Mouse (Mus musculus): Measurements from ENCODE around the gene Tspan14.

Gene Tspan14

GRCm38 (mm10) chr14:40917632-40918031, 49.0 kb downstream of the Tspan14 start:
- DNase-seq (ENCODE audit: low spot score), result peak; percentile 92

- no peak for DNase-seq (ENCODE audit: low spot score)
Observed at GRCm38 (mm10) chr14:40916667-40917066, 49.9 kb downstream of the Tspan14 start.

DNA sequence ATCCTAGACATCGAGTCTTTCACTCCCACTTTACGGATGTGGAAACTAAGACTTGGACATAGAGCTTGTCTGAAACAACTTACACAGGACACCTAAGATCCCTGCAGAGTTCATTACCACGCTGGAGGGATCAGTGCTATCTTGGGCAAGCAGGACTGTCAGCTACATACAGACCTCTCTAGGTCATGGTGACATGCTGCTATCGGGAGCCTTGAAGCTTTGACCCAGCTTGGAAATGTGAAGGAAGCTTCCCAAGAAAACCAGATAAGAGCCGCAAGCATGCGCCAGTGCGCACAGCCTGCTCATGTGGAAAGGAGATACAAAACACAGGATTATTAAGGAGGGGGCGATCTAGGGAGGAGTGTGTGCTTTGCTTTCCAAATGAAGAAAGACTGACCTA, 50.8 kb downstream of the Tspan14 start:
- no peak for DNase-seq (ENCODE audit: low spot score)

GRCm38 (mm10) chr14:40914701-40915100, 51.9 kb downstream of the Tspan14 start:
- DNase-seq (ENCODE audit: low spot score), result peak; percentile 56

DNA sequence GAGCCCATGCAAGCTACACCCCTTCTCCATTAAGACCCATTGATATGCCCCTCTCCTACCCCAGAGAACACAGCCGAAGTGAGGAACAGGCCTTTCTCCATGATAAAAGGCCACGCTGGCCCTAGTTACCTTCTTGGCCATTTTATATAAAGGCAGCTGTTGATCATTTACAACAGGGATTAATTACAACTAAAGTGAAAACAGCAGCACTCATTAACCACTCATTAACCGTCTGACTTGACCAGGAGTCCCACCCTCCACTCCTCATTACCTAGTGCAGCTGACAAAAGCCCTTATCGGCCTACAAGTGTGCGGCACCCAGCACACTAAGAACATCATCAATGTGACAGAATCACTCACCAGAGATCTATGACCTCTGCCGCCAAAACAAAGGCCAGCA, 52.9 kb downstream of the Tspan14 start:
- DNase-seq (ENCODE audit: low spot score), result no peak

DNA sequence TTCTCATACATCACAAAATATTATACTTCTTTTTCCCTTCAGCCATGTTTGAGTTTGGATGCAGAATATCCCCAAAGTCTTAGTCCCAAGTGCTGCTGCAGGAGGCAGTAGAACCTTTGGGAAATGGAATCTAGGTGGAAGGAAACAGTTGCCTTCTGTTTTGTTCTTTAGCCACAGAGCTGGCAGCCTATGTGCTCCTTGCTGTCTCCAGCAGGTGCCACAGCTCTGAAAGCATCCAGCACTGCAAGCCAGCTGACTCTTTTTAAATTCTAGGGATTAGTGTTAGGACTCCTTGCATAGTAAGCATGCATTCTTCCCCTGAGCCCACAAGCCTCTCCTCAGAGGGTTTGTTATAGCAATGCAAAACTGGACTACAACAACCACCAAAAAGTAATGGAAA, 55.1 kb downstream of the Tspan14 start:
- no peak for DNase-seq (ENCODE audit: low spot score)

DNA sequence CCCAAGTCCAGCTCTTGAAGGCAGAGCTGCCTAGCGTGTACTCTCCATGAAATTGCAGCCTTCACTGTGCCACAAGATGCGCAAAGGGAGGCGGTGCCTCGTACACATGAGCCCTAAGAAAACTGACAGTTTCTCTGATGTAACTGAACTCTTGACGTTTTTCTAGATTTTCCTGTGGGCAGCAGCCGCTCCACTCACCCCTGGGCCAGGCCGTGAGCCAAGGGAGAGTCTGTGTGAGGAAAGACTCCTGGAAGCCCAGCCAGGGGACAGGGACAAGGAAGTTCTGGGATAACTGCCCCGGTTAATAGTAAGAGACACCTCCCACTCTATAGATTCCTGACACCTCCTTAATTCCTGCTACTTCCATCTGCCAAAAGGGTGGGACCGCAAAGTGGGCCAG, 57.8 kb downstream of the Tspan14 start:
- no peak for DNase-seq (ENCODE audit: low spot score)

DNA sequence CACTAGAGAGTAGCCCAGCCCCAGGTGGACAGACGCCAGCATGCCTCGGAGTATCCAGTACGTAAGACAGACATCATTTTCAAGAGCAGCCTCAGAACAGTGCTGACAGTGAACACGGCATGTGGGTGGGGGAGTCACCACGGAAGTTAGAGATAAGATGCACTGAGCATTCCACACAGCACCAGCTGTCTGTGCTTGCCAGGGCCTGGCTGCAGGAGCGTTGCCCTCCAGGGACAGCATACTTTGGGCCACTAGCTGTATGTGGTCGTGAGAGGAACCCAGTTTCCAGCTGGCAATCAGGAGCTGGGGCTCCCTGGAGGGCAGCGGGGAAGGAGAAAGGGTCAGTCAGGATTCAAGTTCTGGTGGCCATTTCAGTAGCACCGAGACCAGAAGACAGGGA, 59.8 kb downstream of the Tspan14 start:
- no peak for DNase-seq (ENCODE audit: low spot score)

GRCm38 (mm10) chr14:40905813-40906212, 60.8 kb downstream of the Tspan14 start:
- no peak for DNase-seq (ENCODE audit: low spot score)

GRCm38 (mm10) chr14:40902307-40903055, 64.1 kb downstream of the Tspan14 start:
- no peak for DNase-seq (ENCODE audit: low spot score)

DNA sequence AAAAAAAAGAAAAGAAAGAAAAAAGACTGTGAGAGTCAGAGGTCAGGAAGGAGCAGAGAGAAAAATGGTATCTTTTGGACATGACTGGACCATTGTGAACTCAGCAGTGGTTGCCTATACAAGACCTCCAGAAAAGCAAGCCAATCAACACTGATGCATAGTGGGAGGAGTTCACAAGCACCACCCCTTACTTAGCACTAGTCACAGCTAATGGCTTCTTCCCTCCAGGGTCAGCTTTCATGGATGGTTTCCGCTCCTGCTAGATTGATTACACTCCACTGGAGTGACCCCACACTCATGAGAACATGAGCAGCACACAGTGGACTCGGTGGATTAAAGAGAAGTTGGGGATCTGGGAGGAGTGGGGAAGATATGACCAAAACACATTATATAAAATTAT, 66.3 kb downstream of the Tspan14 start:
- DNase-seq (ENCODE audit: low spot score), result no peak

GRCm38 (mm10) chr14:40897916-40898315, 68.7 kb downstream of the Tspan14 start:
- no peak for DNase-seq (ENCODE audit: low spot score)

DNA sequence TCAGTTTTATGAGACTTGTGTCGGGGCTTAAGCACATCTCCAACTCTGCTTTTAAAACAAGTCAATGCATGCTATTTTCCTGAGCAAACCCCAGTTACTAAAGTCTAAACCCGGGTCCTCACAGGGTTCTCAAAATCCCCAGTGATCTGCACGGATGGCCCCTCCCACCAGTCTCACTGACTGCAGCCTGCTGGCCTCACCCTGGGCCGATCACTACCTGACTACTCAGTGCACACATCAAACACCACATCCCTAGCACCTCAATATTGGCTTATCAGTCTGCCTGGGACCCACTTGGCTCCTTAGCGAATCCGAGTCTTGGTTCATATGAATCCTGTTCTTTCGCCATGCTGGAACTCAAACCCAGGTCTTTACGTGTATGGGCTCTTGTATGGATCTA, 70.9 kb downstream of the Tspan14 start:
- no peak for DNase-seq (ENCODE audit: low spot score)

GRCm38 (mm10) chr14:40894576-40895247, 71.9 kb downstream of the Tspan14 start:
- peak; percentile 80 for DNase-seq (ENCODE audit: low spot score)

DNA sequence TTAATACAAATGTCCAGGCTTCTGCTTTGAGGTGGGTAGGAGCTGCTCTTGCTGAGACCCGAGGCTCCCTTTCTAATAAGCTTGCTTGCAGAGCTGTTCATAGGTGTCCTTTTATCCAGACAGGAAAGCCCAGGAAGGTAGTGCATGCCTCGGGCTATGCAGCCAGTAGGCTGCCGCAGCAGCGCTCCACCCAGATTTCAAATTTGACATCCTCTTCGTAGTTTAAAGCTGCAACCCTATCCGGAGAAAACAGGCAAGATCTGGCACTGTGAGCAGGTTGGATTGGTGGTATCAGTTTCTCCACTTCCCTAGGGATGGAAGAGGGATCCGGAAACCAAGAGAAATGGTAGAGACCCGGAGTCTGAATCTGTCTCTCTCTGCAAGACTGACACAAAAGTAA, 72.7 kb downstream of the Tspan14 start:
- DNase-seq (ENCODE audit: low spot score), result no peak

DNA sequence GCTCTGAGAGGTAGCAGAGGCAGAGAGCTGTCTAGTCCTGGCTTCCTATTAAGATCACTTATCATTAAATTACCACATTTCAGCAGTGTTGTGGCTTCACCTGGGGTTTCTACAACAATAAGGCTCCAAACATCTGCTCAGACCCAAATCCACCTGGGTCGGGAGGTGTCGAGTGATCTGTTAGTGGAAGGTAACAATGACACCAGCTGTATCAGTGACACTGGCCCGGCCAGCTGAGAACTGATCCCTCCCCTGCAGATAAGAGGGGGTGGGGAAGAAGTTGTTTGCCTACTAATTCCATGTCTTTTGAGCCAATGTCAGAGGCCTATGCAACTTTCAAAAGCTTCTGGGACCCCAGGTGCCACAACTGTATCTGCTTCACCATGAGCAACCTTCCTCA, 73.4 kb downstream of the Tspan14 start, which contains the start of gene Sh2d4b:
Gene Sh2d4b, minus strand, starts transcription at position 71 of the 400 bp plus-strand sequence.
- DNase-seq (ENCODE audit: low spot score), result no peak

DNA sequence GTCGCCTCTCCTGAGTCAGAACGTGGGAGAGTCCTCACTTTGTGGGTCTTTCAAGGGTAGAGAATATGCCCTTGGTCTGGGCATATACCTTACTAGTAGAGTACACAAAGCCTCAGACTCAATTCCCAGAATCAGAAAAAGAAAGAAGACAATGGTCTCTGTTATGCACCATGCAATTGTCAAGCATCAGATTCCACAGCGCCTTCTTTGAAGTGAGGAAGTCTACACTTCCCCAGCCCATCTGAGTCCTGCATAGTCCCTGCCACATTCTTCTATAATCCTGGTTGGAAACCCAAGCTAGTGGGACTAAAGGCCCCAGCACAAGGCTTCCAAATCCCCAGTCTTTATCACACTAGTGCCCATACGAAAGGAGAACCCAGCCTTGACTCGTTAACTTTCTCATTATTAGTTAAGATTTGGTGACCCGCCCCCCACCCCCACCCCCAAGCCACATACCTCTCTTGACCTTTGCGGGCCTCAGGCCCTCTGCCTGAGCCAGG, 74.2 kb downstream of the Tspan14 start:
- DNase-seq (ENCODE audit: low spot score), result no peak

GRCm38 (mm10) chr14:40891506-40891905, 75.1 kb downstream of the Tspan14 start:
- no peak for DNase-seq (ENCODE audit: low spot score)

- peak; percentile 54 for DNase-seq (ENCODE audit: low spot score)
Observed at GRCm38 (mm10) chr14:40889704-40890103, 76.9 kb downstream of the Tspan14 start.

DNA sequence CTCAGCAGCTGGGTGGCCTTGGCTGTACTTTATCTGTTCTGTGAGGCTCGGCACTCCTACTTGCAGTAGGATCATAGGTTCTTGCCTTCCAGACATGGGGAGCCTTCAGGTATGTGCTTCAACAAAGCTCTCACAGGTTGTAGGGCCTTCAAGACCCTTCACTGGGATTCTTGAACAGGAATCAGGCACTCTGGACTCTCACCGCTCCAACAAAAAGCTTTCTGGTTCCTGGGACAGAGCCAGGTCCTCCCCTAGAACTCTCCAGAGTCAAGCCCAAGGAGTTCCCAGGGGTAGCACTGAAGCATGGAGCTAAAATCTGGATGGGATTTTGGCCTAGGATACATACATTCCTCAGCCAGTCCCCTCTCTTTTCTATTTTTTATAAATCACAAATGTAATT, 77.4 kb downstream of the Tspan14 start:
- DNase-seq (ENCODE audit: low spot score), result no peak

DNA sequence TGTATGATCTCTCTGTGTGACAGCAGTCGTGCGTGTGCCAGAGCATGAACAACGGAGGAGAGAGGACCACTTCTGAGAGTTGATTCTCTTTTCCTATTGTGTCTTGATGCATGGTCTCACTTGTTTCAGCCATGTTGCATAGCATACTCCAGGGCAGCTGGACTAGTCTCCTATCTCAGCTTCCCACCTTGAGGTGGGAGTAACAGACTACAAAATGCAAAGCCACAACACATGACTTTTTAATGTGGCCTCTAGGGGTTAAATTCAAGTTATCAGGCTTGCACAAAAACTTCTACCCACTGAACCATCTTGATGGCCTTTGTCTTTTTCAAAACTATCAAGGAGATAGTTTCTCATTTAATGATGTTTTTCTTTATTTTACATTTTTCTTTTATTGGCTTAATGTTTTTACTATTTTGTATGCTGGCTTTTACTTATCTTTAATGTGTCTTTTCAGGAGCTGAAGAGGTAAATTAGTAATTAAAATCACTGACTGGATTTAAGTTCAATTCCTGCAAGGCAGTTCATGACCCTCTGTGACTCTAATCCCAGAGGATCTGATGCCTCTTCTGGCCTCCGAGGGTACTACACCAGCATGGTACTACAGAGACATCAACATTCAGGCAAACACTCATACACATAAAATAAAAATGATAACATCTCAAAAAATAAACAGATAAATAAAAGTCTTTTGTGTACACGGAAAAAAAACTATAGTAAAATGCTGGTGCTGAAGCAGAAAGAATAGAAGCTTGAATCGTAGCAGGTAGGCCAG, 80.0 kb downstream of the Tspan14 start:
- peak; percentile 31 for DNase-seq (ENCODE audit: low spot score)

GRCm38 (mm10) chr14:40885752-40886151, 80.9 kb downstream of the Tspan14 start:
- DNase-seq (ENCODE audit: low spot score), result no peak

DNA sequence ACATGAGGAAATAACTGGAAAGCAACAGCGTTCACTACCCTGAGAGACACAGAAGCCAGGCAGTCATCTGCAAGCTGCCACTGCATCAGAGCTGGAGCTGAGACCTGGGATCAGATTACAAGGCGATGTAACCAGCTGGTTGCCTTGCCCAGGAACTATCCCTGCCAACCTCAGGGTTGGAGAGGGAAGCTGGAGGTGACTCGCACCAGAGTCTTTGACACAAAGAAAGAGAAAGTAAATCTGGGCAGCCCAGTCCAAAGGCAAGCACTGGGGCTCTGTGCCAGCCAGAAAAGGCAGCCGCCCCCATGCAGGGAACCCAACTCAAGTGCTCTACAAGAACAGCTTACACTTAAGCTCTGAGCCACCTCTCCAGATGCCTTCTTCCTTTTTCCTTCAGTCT, 81.4 kb downstream of the Tspan14 start:
- no peak for DNase-seq (ENCODE audit: low spot score)
